Mouse (Mus musculus): Measurements from ENCODE around the gene Abca4.

Gene Abca4

GRCm38 (mm10) chr3:122173526-122174150 is 129.4 kb downstream of the Abca4 start:
- DNase-seq, result no peak

GRCm38 (mm10) chr3:122176018-122176417 is 131.8 kb downstream of the Abca4 start:
- no peak for DNase-seq

GRCm38 (mm10) chr3:122176706-122177390 is 132.6 kb downstream of the Abca4 start:
- DNase-seq, result no peak

GRCm38 (mm10) chr3:122184109-122184508 is 139.9 kb downstream of the Abca4 start:
- DNase-seq, result no peak

GRCm38 (mm10) chr3:122186975-122187374 is 142.7 kb downstream of the Abca4 start:
- DNase-seq, result no peak

GRCm38 (mm10) chr3:122196621-122197298 is 152.5 kb downstream of the Abca4 start:
- DNase-seq, result peak in 1 of 2 experiments; percentile 12

- no peak for DNase-seq
Observed at GRCm38 (mm10) chr3:122198532-122198931, 154.3 kb downstream of the Abca4 start.

- peak; percentile 56 to 70 for DNase-seq
Observed at GRCm38 (mm10) chr3:122198966-122199381, 154.7 kb downstream of the Abca4 start.

GRCm38 (mm10) chr3:122199600-122199999 is 155.4 kb downstream of the Abca4 start:
- peak in 1 of 2 experiments; percentile 8 for DNase-seq

- no peak for DNase-seq
Observed at GRCm38 (mm10) chr3:122200017-122200416, 155.8 kb downstream of the Abca4 start.

GRCm38 (mm10) chr3:122200447-122200846 is 156.2 kb downstream of the Abca4 start:
- DNase-seq, result no peak

GRCm38 (mm10) chr3:122202307-122202732 is 158.1 kb downstream of the Abca4 start:
- peak in 1 of 2 experiments; percentile 12 for DNase-seq

- no peak for DNase-seq
Observed at GRCm38 (mm10) chr3:122203675-122204329, 159.6 kb downstream of the Abca4 start.

GRCm38 (mm10) chr3:122205753-122206152 is 161.5 kb downstream of the Abca4 start:
- peak in 1 of 2 experiments; percentile 16 for DNase-seq

- DNase-seq, result peak; percentile 39 to 59
Observed at GRCm38 (mm10) chr3:122206279-122207070, 162.2 kb downstream of the Abca4 start.

GRCm38 (mm10) chr3:122207766-122208165 is 163.5 kb downstream of the Abca4 start:
- no peak for DNase-seq

- DNase-seq, result peak in 1 of 2 experiments; percentile 12
Observed at GRCm38 (mm10) chr3:122208296-122209225, 164.3 kb downstream of the Abca4 start.

- DNase-seq, result peak in 1 of 2 experiments; percentile 41
Observed at GRCm38 (mm10) chr3:122209511-122209910, 165.3 kb downstream of the Abca4 start.

GRCm38 (mm10) chr3:122210434-122210833 is 166.2 kb downstream of the Abca4 start:
- DNase-seq, result no peak

GRCm38 (mm10) chr3:122210846-122211245 is 166.6 kb downstream of the Abca4 start:
- no peak for DNase-seq
